Mouse (Mus musculus) ovary, postnatal 14 days (tissue): ENCODE data around the gene Apaf1.

Experiments used
- DNase-seq: peaks from one replicate; pipeline ENCODE4 v3.0.0; 2022; ENCODE audit warnings: low spot score

The Apaf1 gene

GRCm38 (mm10) chr10:90974491-90974890, 108.1 kb downstream of the Apaf1 start:
- no peak for DNase-seq

DNA sequence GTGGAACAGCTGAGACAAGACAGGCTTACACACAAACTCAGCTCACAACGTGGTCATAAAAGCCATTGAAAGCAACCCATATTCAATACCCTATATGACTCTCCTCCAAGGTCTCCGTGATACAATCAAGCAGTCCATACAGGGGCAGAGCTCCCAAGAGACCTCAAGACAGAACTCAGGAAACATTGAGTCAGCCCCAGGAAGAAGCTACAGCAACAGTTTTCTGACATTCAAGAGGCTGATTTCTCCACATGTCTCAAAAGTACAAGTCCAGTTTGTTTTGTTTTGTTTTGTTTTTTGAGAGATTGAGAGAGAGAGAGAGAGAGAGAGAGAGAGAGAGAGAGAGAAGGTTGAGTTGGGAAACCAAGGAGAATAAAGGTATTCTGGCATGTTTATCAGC, 108.5 kb downstream of the Apaf1 start:
- DNase-seq: no peak

- no peak for DNase-seq
These were observed 112.0 kb downstream of the Apaf1 start for GRCm38 (mm10) chr10:90970560-90970959.

DNA sequence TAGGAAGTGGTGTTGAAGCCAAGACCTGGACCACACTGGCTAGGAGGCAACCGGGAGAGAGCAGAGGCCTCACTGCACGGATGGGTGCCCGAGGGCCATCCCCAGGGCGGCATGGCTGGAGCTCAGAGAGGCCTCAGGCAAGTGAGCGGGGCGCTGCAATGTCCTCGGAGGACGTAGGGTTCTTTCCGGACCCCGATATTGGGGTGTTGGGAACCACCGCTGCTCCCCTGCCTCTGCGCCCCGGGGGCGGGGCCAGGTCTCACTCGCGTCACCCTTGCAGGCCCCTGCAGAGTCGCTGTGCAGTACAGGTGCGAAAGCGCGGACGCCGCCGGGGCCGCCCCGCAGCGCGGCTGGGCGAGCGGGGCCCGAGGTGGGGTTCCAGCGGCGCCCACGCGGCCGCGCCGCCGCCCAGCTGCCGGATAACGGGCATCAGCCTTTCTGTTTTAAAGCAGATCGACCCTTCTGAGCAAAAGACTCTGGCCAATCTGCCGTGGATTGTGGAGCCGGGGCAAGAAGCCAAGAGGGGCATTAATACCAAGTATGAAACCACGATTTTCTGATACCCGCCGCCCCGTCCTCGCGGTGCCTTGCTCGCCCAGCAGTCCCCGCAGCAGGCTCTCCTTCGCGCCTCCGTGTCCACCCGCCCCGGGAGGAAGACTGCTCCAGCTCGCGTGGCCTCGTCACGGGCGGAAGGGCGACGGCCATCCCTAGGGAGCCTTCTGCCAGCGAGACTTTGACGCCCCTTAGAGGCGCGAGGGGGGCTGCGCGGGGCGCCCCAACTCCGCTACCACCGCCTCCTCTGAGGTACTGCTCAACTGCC, 113.0 kb downstream of the Apaf1 start:
- no peak for DNase-seq

GRCm38 (mm10) chr10:90968247-90968646, 114.3 kb downstream of the Apaf1 start:
- no peak for DNase-seq

DNA sequence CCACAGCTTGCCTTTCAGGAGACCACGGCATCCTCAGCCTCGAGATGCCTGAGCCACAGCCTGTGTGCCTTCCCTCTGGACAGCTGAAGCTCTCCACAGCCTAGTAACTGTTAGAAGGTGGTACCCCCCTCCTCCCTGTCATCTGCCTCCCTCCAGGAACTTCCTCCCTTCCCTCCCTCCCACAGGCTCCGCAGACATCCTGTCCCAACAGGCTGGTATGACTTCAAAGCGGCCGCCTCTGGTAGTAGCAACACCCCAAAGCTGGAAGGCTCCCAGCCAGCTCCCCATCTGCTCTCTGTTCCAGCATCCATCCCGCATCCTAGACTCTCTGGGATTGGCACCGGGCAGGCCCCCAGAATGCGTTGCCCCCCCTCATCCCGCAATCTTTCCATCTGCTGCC, 115.7 kb downstream of the Apaf1 start:
- DNase-seq: no peak

GRCm38 (mm10) chr10:90965671-90966315, 116.8 kb downstream of the Apaf1 start:
- DNase-seq: no peak

DNA sequence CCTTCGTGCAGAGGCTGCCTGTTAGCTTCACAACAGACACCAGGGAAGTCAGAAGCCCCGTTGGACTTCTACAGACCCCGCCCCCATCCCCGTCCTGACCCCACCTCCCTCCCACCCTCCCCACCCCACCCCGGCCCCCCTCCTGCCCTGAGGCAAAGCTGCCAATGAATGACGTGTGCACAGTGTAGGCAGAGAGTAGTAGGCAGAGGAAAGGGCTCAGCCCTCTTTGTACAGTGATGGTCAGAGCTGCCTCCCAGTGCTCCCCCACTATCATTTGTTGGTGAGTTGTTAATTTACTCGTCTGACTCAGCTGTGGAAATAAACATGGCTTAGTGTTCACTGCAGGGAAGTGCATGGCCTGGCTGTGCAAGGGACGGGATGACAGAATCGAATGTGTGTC, 118.1 kb downstream of the Apaf1 start:
- no peak for DNase-seq

DNA sequence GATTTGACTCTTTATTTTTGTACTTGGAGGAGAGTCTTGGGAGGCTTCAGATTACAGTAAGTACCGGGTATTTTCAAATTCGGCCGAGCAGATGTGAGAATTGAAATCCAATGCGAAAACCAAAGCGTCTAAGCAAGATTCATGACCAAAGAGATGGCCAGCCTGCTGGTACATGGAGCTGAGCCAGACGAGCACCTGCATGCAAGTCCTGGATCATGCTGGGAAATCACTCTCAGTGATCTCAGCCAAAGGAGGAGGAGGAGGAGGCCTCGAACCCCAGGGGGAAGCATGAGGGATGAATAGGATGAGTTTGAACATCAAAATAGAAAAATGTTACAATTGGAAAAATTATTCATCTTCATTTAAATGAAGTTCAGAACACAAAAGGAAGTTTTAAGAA, 122.2 kb downstream of the Apaf1 start:
- no peak for DNase-seq

GRCm38 (mm10) chr10:90953821-90954220, 128.7 kb downstream of the Apaf1 start:
- DNase-seq: no peak

- DNase-seq: no peak
These were observed 129.4 kb downstream of the Apaf1 start for GRCm38 (mm10) chr10:90953103-90953709.

- no peak for DNase-seq
These were observed 134.8 kb downstream of the Apaf1 start for GRCm38 (mm10) chr10:90947608-90948373.

GRCm38 (mm10) chr10:90947043-90947442, 135.5 kb downstream of the Apaf1 start:
- DNase-seq: no peak

GRCm38 (mm10) chr10:90942001-90942700, 140.4 kb downstream of the Apaf1 start:
- no peak for DNase-seq

- DNase-seq: no peak
These were observed 141.7 kb downstream of the Apaf1 start for GRCm38 (mm10) chr10:90940521-90941520.
